Mouse (Mus musculus): ENCODE data around the gene Gfod1.

Gene Gfod1

GRCm38 (mm10) chr13:43146515-43147258 is 157.3 kb downstream of the Gfod1 start:
- DNase-seq, result peak; percentile 51 to 73

Data from kidney, postnatal 4 days (tissue).